Mouse (Mus musculus): ENCODE data around the gene Krtap1-4. TPM values are rescaled to one million over a fixed set of nuclear protein-coding genes. Genes with fewer than 3 reads are reported as not detected.

Krtap1-4 gene
- polyA plus RNA-seq, 1 experiment from 2014 or later = not detected

GRCm38 (mm10) chr11:99590981-99591380 is 7.5 kb upstream of the Krtap1-4 start, which contains the start of gene Krtap1-3:
Krtap1-3 (minus strand) TSS chr11:99591339.
- WGBS = 82% methylated on average over 6 of the region's 6 CpGs

DNA sequence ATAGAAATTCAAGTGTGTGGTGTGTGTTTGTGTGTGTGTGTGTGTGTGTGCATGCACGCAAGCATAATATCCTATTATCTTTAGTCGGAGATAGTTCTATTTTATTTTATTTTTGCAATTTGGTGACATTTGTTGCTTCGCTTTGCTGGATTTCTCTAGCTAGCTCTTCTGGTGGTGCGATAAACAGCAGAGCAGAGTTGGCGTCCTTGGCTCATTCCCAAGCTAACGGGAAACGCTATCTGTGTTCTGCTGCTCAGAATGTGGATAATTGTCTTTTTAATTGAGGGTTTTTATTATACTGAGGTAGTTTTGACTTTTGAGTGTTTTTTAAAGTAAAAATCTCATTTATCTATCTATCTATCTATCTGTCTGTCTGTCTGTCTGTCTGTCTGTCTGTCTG is 1.6 kb upstream of the Krtap1-4 start:
- H3K4me3 ChIP-seq (ENCODE audit: low read depth, low read length) = no peak overlapping the region
- WGBS = 85% methylated on average over 7 of the region's 7 CpGs

More at GRCm38 (mm10) chr11:99590981-99591380, 7.5 kb upstream of the Krtap1-4 start, which contains the start of gene Krtap1-3:
- H3K36me3 ChIP-seq (ENCODE audit: control insufficient read depth, insufficient read depth, low read length) = no peaks in the 10 kb centered on the region
- ATAC-seq (replicated peaks; ENCODE audit: low FRiP score, low TSS enrichment, low read depth) = no peak
- no peaks in the 10 kb centered on the region for H3K27me3 ChIP-seq (replicated peaks; ENCODE audit: control insufficient read depth, insufficient read depth, low read length)
- H3K27ac ChIP-seq (ENCODE audit: low read depth) = no peak within 1 kb of the TSS
- no peak within 1 kb of the TSS for H3K9ac ChIP-seq (ENCODE audit: low read length)
- DNase-seq (ENCODE audit: low spot score) = no peak
- no peaks in the 10 kb centered on the region for H3K9me3 ChIP-seq (ENCODE audit: control insufficient read depth, low read length)
- H3K4me3 ChIP-seq (ENCODE audit: low read depth, low read length) = no peak within 1 kb of the TSS
- H3K4me2 ChIP-seq (ENCODE audit: low read length) = no peak within 1 kb of the TSS
- no peaks in the 10 kb centered on the region for H3K4me1 ChIP-seq (replicated peaks; ENCODE audit: control insufficient read depth, insufficient read depth, low read length)

DNA sequence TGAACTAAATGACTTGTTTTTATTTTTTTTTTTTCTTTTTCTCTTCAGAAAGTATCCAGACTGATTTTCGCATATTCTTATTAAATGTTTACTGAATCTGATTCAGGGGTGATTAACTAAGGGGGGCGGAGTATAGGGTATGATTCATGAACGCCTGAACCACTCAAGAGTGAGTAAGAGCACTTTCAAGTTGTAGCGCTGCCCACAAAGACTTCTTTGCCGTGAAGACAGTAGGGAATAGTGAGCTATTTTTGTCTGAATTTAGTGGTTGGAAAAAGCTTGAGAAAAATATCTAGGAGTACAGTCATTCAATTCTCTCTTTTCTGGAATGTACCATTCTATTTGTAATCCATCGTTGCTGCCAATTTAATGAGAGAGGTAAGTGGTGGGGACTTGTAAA is 1.9 kb downstream of the Krtap1-4 start:
- no peak for DNase-seq (ENCODE audit: low spot score)

More for the DNA sequence above, 1.6 kb upstream of the Krtap1-4 start:
- DNase-seq (ENCODE audit: low spot score) (no peak), ATAC-seq (replicated peaks; ENCODE audit: low FRiP score, low TSS enrichment, low read depth) (no peak)
- Histone ChIP-seq H3K9me3 (ENCODE audit: control insufficient read depth, low read length) (no peaks in the 10 kb centered on the region), H3K27ac (ENCODE audit: low read depth) (no peak overlapping the region), H3K9ac (ENCODE audit: low read length) (no peak overlapping the region), H3K4me2 (ENCODE audit: low read length) (no peak overlapping the region), H3K27me3 (replicated peaks; ENCODE audit: control insufficient read depth, insufficient read depth, low read length) (no peaks in the 10 kb centered on the region), H3K4me1 (replicated peaks; ENCODE audit: control insufficient read depth, insufficient read depth, low read length) (no peaks in the 10 kb centered on the region), H3K36me3 (ENCODE audit: control insufficient read depth, insufficient read depth, low read length) (no peaks in the 10 kb centered on the region)

DNA sequence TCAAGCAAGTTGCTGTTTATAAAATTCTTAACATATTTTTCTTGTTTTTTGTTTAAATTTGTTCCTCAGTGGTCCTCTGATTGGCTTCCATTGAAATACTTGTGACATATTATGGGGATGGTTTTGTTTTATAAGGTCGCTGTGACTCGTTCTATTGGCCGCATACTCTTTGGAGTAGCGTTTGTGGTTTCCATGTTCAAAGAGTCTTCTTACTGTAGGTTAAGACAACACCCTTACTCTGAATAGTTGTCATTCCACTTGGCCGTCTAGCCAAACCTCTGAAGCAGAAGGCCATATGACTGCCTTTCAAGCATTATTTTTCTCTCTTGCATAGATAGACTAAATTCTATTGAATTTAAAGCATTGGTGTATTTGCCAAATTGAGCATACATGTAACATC is 2.4 kb downstream of the Krtap1-4 start:
- H3K27me3 ChIP-seq (replicated peaks; ENCODE audit: control insufficient read depth, insufficient read depth, low read length) = no peaks in the 10 kb centered on the region
- H3K9ac ChIP-seq (ENCODE audit: low read length) = no peak overlapping the region
- ATAC-seq (replicated peaks; ENCODE audit: low FRiP score, low TSS enrichment, low read depth) (no peak), DNase-seq (ENCODE audit: low spot score) (no peak)
- no peaks in the 10 kb centered on the region for H3K4me1 ChIP-seq (replicated peaks; ENCODE audit: control insufficient read depth, insufficient read depth, low read length)
- H3K4me2 ChIP-seq (ENCODE audit: low read length) = no peak overlapping the region
- no peak overlapping the region for H3K4me3 ChIP-seq (ENCODE audit: low read depth, low read length)
- H3K9me3 ChIP-seq (ENCODE audit: control insufficient read depth, low read length) = no peaks in the 10 kb centered on the region
- no peak overlapping the region for H3K27ac ChIP-seq (ENCODE audit: low read depth)
- no peaks in the 10 kb centered on the region for H3K36me3 ChIP-seq (ENCODE audit: control insufficient read depth, insufficient read depth, low read length)
- WGBS = 92% methylated on average over 5 of the region's 5 CpGs

More for the DNA sequence above, 1.9 kb downstream of the Krtap1-4 start:
- no peaks in the 10 kb centered on the region for H3K4me1 ChIP-seq (replicated peaks; ENCODE audit: control insufficient read depth, insufficient read depth, low read length)
- no peak overlapping the region for H3K27ac ChIP-seq (ENCODE audit: low read depth)
- no peak overlapping the region for H3K9ac ChIP-seq (ENCODE audit: low read length)
- H3K9me3 ChIP-seq (ENCODE audit: control insufficient read depth, low read length) = no peaks in the 10 kb centered on the region
- ATAC-seq (replicated peaks; ENCODE audit: low FRiP score, low TSS enrichment, low read depth) = no peak
- 85% methylated on average over 6 of the region's 6 CpGs for WGBS
- H3K4me3 ChIP-seq (ENCODE audit: low read depth, low read length) = no peak overlapping the region
- H3K4me2 ChIP-seq (ENCODE audit: low read length) = no peak overlapping the region
- H3K27me3 ChIP-seq (replicated peaks; ENCODE audit: control insufficient read depth, insufficient read depth, low read length) = no peaks in the 10 kb centered on the region
- H3K36me3 ChIP-seq (ENCODE audit: control insufficient read depth, insufficient read depth, low read length) = no peaks in the 10 kb centered on the region

GRCm38 (mm10) chr11:99580636-99581035 is 2.8 kb downstream of the Krtap1-4 start, which contains the start of gene Krtap1-5:
Krtap1-5 (minus strand) TSS chr11:99581016.
- no peaks in the 10 kb centered on the region for H3K4me1 ChIP-seq (replicated peaks; ENCODE audit: control insufficient read depth, insufficient read depth, low read length)
- H3K4me2 ChIP-seq (ENCODE audit: low read length) = no peak within 1 kb of the TSS
- no peaks in the 10 kb centered on the region for H3K9me3 ChIP-seq (ENCODE audit: control insufficient read depth, low read length)
- H3K27me3 ChIP-seq (replicated peaks; ENCODE audit: control insufficient read depth, insufficient read depth, low read length) = no peaks in the 10 kb centered on the region
- H3K27ac ChIP-seq (ENCODE audit: low read depth) = no peak within 1 kb of the TSS
- DNase-seq (ENCODE audit: low spot score) = no peak
- H3K36me3 ChIP-seq (ENCODE audit: control insufficient read depth, insufficient read depth, low read length) = no peaks in the 10 kb centered on the region
- no peak within 1 kb of the TSS for H3K4me3 ChIP-seq (ENCODE audit: low read depth, low read length)
- H3K9ac ChIP-seq (ENCODE audit: low read length) = no peak within 1 kb of the TSS
- ATAC-seq (replicated peaks; ENCODE audit: low FRiP score, low TSS enrichment, low read depth) = no peak
- 85% methylated on average over 6 of the region's 6 CpGs for WGBS

DNA sequence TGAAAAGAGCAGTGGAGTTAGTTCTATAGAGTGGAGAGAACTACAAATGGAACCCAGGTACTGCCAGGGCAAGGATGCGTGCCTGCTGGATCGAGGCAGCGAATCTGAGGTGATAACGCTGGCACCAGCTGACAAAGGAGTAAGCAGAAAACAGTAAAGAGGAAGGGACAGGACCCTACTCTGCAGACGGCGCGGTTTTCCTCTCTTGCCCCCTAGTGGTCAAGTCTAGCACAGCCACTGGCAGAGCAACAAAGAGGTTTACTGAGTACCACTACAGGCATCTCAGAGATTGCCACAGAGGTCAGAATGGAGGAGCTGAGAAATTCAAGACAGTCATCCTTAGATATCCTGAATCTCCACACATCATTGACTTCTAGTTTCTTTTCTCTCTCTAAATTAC is 9.3 kb downstream of the Krtap1-4 start:
- peak; percentile 84 for DNase-seq (ENCODE audit: low spot score)
- no peak for ATAC-seq (replicated peaks; ENCODE audit: low FRiP score, low TSS enrichment, low read depth)
- no peaks in the 10 kb centered on the region for H3K4me1 ChIP-seq (replicated peaks; ENCODE audit: control insufficient read depth, insufficient read depth, low read length)
- no peaks in the 10 kb centered on the region for H3K9me3 ChIP-seq (ENCODE audit: control insufficient read depth, low read length)
- no peak overlapping the region for H3K4me3 ChIP-seq (ENCODE audit: low read depth, low read length)
- H3K27me3 ChIP-seq (replicated peaks; ENCODE audit: control insufficient read depth, insufficient read depth, low read length) = no peaks in the 10 kb centered on the region
- H3K4me2 ChIP-seq (ENCODE audit: low read length) = peak overlapping the region; percentile 28
- no peak overlapping the region for H3K9ac ChIP-seq (ENCODE audit: low read length)
- 2% methylated on average over 7 of the region's 7 CpGs for WGBS
- H3K36me3 ChIP-seq (ENCODE audit: control insufficient read depth, insufficient read depth, low read length) = no peaks in the 10 kb centered on the region
- H3K27ac ChIP-seq (ENCODE audit: low read depth) = no peak overlapping the region

DNA sequence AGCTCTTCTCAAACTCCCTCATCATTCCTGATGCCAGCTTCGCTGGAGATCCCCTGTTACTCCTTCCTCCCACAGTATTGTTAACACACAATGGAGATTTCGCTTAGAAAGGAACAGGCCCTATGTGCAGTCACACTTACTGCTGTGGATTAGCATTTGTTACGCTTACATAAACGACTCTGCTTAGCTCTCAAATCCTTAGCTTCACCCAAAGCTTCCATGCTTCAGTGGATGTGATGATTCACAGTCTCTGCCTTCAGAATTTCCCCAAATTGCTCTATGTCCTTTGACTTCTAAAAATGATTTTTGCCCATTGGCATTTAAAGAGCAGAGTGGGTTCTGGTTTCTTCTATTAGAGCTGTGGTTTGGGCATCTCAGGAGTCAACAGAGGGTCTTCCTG is 10.3 kb downstream of the Krtap1-4 start:
- DNase-seq (ENCODE audit: low spot score) (no peak), ATAC-seq (replicated peaks; ENCODE audit: low FRiP score, low TSS enrichment, low read depth) (no peak)
- Histone ChIP-seq H3K4me3 (ENCODE audit: low read depth, low read length) (no peak overlapping the region), H3K27ac (ENCODE audit: low read depth) (no peak overlapping the region), H3K36me3 (ENCODE audit: control insufficient read depth, insufficient read depth, low read length) (no peaks in the 10 kb centered on the region), H3K4me1 (replicated peaks; ENCODE audit: control insufficient read depth, insufficient read depth, low read length) (no peaks in the 10 kb centered on the region), H3K9ac (ENCODE audit: low read length) (no peak overlapping the region), H3K27me3 (replicated peaks; ENCODE audit: control insufficient read depth, insufficient read depth, low read length) (no peaks in the 10 kb centered on the region), H3K4me2 (ENCODE audit: low read length) (no peak overlapping the region), H3K9me3 (ENCODE audit: control insufficient read depth, low read length) (no peaks in the 10 kb centered on the region)
- 64% methylated on average over 4 of the region's 4 CpGs for WGBS

GRCm38 (mm10) chr11:99566530-99566929 is 16.9 kb downstream of the Krtap1-4 start, which contains the start of gene Krtap3-1:
Krtap3-1 (minus strand) TSS chr11:99566630.
- no peak within 1 kb of the TSS for H3K9ac ChIP-seq (ENCODE audit: low read length)
- H3K4me2 ChIP-seq (ENCODE audit: low read length) = no peak within 1 kb of the TSS
- H3K36me3 ChIP-seq (ENCODE audit: control insufficient read depth, insufficient read depth, low read length) = no peaks in the 10 kb centered on the region
- no peaks in the 10 kb centered on the region for H3K9me3 ChIP-seq (ENCODE audit: control insufficient read depth, low read length)
- H3K27ac ChIP-seq (ENCODE audit: low read depth) = no peak within 1 kb of the TSS
- H3K27me3 ChIP-seq (replicated peaks; ENCODE audit: control insufficient read depth, insufficient read depth, low read length) = no peaks in the 10 kb centered on the region
- H3K4me1 ChIP-seq (replicated peaks; ENCODE audit: control insufficient read depth, insufficient read depth, low read length) = no peaks in the 10 kb centered on the region
- DNase-seq (ENCODE audit: low spot score) = no peak
- WGBS = 76% methylated on average over 7 of the region's 7 CpGs
- H3K4me3 ChIP-seq (ENCODE audit: low read depth, low read length) = no peak within 1 kb of the TSS
- ATAC-seq (replicated peaks; ENCODE audit: low FRiP score, low TSS enrichment, low read depth) = no peak

DNA sequence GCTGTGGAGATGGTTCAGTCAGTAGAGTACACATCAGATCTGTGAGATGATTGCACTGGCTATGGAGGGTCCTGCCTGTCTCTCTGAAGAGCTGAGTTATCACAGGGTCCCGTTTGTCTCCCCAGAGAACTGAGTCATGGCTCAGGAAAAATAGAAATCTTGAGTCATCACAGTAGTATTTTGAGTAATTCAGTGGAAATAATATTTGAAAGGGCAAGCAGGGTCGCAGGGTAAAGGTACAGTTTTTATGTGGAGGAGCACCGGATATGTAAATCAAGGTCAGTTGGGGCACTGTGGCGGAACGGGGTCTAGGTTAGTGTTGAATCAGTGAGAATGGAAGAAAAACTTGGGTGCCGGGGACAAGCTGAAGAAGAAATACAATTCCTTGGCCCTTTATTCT is 20.9 kb downstream of the Krtap1-4 start:
- H3K4me2 ChIP-seq (ENCODE audit: low read length) = no peak overlapping the region
- no peak for DNase-seq (ENCODE audit: low spot score)
- no peaks in the 10 kb centered on the region for H3K9me3 ChIP-seq (ENCODE audit: control insufficient read depth, low read length)
- no peak overlapping the region for H3K27ac ChIP-seq (ENCODE audit: low read depth)
- no peak overlapping the region for H3K4me3 ChIP-seq (ENCODE audit: low read depth, low read length)
- no peaks in the 10 kb centered on the region for H3K4me1 ChIP-seq (replicated peaks; ENCODE audit: control insufficient read depth, insufficient read depth, low read length)
- no peaks in the 10 kb centered on the region for H3K27me3 ChIP-seq (replicated peaks; ENCODE audit: control insufficient read depth, insufficient read depth, low read length)
- no peak for ATAC-seq (replicated peaks; ENCODE audit: low FRiP score, low TSS enrichment, low read depth)
- WGBS = 89% methylated on average over 6 of the region's 6 CpGs
- no peak overlapping the region for H3K9ac ChIP-seq (ENCODE audit: low read length)
- no peaks in the 10 kb centered on the region for H3K36me3 ChIP-seq (ENCODE audit: control insufficient read depth, insufficient read depth, low read length)
